Mouse (Mus musculus) liver, adult (tissue): ENCODE data around the gene Spata18.

ENCODE experiments used
- GATA4 ChIP-seq: IDR thresholded peaks from 2 replicates; pipeline ENCODE4 v1.6.1; 2014; ENCODE audit warnings: mild to moderate bottlenecking, low read length; ENCODE audit not compliant: insufficient replicate concordance

Gene Spata18

DNA sequence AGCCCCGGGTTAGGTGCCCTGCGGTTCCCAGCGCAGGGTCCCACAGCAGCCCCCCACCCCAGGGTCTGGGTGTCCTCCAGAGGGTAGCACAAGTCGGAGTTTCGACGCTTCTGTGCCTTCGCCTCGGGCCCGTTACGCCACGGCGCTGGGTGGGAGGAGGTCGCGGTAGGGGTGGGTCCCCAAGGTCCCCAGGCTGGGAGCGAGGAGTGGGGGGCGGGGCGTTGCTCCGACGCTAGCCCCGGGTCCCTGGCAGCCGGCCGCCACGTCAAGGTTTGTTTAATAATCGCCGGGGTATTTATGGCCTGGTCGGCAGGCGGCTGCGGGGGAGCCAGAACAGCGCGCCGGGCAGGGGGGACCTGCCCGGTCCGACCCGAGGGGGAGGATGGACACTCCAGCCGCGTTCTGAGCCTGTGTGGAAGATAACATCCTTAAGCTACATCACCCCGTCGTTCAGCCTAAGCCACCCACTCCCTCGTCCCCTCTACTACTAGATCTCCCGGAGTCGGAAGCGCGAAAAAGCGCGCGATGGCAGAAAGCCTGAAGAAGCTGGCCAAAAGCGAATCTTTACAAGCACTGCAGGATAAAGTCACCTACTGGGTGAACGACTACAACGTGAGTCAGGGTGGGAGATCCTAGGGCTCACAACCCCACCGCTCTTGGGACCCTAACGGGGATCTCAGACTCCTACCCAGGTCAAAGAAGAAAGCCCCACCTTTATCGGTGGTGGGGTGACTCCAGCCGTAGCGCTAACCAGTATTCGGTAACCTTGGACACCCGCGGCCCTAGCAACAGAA is at the start of gene Spata18:
Gene Spata18 (plus strand): TSS at position 319 of the 794 bp plus-strand sequence.
- no peak for TF ChIP-seq GATA4

DNA sequence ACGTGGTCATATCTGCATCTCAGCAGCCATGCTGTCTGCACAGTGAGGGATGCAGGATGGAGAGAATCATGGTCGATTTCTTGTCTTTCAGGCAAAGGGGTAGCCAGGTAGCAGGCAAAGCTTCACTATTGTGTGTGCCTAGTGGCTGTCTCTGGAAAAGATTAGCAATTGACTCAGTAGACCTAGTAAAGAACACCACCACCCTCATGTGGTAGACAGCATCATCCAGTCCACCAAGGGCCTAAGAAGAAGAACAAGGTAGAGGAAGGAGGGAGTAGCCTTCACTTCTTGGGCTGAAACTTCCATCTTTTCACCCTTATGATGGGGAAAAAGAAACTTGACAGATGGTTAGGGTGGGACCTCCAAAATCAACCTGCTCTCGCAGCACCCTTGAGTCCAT is 48.3 kb upstream of the Spata18 start:
- no peak for TF ChIP-seq GATA4

DNA sequence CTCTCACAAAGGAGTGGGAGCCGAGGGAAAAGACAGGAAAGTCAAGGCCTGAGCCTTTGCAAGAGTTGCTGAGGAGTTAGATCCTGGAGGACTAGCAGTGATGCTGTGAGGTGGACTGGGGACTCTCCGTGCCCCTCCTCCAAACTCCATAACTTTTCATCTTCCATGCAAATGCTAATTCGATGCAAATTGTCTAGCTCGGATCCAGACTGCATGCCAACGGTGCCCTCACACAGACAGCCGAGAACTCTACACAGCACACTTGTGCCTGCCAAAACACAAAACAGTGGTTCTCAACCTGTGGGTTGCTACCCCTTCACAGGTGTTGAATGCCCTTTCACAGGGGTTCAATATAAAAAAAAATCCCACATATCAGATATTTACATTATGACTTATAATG is 46.6 kb upstream of the Spata18 start:
- TF ChIP-seq GATA4, result no peak

DNA sequence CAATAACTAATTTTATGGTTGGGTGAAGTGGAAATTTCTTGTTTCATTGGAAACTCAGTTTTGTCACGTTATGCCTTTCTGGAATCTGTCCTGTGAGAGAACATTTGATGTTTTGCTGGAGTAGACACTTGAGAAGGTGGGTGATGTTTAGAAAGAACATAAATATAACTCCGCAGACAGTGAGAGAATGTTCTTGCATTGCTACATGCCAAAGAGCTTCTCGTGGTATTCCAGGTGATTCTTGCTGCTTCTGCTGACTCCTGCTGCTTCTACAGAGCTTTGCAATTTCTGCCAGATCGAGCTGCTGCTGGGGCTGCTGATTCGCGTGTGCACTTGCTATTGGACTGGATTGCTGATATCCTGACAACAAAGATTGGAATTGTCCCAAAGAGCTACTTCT is 46.2 kb upstream of the Spata18 start:
- no peak for TF ChIP-seq GATA4

DNA sequence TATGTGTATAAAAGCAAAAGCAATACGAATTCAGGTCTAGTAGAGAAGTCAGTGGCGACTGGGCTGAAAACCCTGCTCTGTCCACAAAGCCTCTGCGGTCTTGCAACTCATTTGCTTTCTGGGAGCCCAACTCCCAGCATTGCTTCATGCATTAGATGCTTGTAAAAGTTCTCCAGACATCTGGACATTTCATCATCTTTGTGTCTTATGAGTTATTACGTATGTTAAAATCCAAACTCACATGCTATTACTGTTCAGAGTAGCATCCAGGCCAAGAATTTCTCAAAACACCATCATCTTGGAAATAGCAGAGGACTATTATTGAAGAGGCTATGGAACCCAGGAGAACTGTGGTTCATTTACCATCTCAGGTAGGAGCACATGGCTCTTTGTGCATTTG is 40.1 kb upstream of the Spata18 start:
- TF ChIP-seq GATA4, result no peak

DNA sequence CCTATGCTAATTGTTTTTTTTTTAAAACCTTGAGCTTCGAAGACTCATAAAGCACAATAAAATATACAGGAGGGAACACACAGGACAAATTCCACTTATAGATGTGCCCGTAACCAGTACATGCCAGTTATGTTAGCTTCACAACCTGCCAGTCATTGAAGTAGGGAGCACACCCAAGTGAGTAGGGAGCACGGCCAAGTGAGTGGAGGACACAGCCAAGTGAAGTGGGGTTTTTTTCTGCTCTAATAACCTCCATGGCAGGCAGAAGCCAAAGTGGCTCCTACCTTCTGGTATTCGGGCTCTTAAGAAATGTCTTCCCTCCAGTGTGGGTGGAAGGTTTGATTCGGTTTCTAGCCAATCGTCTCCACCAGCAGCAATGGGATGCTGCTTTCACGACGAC is 37.9 kb upstream of the Spata18 start:
- no peak for TF ChIP-seq GATA4

DNA sequence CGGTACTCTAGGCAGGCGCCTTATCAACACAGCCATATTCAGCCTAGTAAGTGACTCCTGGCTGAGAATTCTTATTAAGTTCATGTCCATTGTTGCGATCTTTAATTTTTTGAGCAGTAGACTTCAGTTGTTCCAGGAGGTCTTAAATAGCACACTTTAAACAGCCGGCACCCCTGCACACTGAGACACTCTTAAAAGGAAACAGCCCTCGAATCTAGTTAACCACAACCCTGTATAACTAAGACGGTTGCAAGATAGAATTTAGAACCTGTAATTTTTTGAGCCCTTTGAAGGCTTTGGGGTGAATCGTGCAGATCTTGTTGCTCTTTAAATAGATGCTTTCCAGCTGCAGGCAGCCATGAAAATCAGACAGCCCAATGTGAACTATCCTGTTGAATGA is 36.0 kb upstream of the Spata18 start:
- no peak for TF ChIP-seq GATA4

DNA sequence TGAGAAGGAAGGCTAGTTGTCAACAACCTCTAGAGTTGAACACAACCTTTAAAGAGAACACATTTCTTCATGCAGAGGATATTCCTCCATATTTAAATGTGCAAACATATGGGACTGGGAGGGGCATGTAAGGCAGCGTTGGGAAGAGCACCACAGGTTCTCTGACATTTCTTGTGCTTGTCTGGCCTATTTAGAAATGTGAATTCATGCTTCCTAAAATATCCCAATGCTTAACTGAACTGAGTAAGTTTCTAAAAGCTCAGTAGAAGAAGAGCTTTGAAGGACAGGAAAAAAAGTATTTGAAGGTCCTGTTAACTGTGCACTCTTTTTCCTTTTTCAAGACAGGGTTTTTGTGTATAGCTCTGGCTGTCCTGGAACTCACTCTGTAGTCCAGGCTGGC is 32.2 kb upstream of the Spata18 start:
- TF ChIP-seq GATA4, result no peak

DNA sequence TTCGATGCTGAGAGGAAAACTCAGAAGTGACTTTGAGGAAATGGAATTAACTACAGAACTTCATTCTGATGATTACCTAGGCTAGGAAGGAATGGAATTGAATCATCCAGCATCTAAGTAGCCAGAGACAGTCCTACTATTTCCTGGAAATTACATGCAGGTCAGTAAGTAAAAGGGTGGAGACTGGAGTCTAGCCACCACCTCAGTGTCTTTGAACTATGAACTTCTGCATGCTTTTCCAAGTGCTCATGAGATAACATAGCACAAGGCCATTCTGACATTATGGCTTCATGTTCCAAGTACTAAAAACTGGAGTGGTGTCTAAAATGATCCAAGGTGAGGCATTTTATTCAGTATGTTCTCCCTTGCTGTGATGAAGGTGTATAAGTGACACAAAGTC is 25.7 kb upstream of the Spata18 start:
- no peak for TF ChIP-seq GATA4

DNA sequence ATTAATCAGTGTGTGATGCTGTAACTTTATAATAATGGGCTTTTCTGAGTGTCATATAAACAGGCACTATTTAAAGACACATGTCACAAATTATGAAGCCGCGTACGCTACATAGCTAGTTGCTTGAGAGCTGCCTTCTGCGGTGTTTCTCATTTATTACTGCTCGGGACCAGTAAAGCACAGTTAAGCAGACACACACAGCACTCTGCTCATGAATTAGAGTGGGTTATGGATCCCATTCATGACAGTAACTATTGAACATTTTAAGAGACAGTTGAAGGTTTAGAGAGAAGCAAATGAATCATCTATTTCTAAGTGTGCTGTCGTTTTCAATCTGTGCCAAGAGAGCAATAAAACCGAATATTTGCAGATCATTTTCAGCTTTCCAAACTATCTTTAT is 24.3 kb upstream of the Spata18 start:
- no peak for TF ChIP-seq GATA4

DNA sequence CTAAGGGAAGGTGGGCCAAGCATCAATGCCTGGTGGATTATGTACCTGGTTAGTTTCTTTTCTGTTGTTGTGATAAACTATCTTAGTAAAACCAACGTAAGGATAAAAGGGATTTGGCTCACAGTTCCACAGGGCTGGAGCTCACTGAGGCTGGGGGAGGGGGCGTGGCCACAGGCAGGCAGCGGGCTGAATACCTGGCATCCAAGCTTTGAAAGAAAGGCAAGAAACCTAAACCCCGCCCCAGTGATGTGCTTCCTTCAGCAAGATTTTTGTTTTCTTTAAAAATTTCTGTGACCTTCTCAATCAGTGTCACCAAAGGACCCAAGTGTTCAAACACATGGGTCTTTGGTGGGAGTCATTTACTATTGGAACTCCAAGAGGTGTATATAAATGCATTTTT is 23.6 kb upstream of the Spata18 start:
- TF ChIP-seq GATA4, result no peak

DNA sequence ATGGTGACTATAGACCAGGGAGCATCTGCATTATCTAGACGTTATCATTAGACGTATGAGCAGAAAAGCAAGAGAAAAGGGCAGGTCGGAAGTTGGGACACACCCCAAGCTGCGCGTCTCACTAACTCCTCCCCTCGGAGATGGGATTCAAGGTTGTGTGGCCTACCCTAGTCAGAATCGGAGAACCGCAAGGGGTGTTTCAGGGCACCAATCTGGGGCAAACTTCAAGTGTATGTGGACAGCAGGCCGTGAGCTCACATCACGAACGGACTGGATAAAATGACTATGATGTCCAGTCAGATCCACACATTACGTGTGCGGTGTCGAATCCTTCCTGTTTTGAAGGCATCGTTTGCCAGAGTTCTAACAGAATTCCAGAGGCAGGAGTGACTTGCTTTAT is 23.2 kb upstream of the Spata18 start:
- no peak for TF ChIP-seq GATA4

DNA sequence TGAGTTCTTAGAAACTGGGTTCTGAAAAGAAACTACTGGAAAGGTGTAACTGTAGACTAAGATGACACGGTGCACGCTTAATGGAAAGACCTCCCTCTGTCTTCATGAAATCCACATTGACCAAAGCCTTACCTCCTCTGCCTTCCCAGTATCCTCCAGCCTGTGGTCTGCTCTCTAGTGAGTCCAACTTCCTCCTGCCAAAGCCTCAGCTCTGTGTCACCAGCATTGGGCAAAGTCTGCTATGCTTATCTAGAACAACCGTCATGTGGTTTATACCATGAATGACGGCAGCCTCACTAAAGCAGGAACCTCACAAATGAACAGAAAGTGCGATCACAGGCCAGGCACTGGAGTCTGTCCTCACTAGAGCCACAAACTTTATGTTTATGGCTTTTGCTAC is 21.0 kb upstream of the Spata18 start:
- TF ChIP-seq GATA4, result no peak

DNA sequence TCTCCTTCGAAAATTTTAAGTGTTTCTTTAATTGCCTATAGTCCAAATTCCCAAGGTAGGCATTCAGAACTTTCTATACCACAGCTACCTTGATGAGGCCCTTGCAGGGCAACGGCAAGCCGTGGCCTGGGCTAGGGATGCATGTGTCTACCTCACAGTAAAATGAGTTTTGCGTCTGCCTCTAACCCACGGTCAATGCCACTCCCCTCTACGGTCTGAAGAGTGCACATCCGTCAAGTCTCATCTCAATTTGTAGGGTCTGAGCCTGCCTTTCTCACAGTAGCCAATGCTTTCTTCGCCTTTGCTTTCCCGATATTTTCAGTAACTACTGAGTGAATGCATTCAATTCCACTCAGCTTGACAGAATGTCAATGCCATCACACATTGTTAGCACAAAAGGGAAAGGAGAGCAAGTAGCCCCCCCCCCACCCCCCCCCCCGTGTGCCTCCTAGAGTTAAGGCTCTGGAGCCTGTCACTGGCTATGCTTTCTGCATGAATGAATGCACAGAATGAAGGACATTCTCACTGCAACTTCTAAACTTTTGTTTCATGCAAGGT is 20.1 kb upstream of the Spata18 start:
- no peak for TF ChIP-seq GATA4

DNA sequence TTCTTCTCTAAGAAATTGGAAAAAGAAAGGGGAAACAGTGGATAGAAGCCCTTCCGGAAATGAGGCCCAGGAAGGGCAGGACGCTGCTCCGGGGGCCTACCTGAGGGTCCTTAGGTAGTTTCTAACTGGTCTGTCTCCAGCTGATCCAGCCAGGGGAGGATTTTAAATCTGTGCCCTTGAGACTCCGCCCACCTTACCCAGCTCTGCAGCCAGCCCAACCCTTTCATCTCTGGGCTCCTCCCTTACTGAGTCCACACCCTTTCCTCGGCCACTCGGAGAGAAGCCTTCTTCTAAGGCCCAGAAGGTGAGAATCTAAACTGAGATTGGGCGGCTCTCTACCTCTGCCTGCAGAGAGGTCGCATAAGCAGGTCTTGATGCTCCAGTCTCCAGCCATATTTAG is 18.9 kb upstream of the Spata18 start, which contains the start of gene Lrrc66:
Gene Lrrc66 (minus strand): TSS at position 236 of the 400 bp plus-strand sequence.
- no peak for TF ChIP-seq GATA4

DNA sequence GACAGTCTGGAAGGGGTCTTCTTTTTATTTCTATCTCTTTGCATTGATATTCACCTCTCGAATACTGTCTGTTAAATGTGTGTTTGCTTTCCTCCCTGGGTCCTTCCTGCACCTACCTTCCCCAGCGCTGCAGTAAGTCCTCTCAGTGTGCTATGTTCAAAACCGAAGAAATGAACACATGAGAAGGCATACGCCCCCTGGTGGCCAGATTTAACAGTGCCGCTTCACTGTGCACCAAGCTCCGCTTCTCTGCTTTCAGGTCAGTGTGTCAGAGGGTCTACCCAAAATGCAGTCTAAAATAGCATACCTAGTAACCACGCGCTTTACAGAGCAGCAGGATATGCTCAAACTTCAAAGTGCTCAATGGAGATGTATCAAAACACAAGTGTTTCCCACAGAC is 18.0 kb upstream of the Spata18 start:
- TF ChIP-seq GATA4, result no peak

DNA sequence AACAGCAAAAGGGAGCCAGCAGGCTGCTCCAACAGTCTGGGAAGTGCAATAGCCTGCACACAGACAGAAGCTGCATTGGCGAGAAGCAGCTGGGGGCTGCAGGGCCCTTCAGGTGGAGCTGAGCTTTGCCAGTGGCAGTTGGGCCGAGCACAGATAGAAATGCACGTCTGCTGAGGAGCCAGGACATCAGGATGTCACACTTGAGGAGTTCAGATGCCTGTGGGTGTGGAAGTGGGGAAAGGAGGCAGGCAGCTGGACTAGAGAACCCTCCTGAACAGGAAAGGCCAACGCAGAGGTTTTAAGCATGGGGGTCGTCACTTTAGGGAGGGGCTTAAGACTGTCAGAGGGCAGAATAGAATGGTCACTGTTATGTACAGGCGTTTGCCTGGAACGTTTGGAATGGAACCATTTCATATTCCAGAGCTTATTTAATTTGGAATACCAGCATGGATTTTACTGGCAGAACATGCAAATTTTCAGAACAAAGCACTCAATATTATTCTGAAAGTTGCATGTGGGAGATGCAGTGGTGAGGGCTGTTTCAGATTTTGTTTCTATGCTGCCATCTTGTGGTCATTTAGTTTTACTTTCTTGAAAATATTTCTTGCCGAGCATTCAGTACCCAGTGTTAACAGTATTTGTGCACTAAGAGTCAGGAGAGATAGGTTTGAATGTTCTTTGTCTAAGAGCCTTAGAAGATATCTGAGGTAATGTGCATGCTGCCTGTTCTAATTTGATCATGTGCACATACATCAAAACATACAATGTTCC is 13.7 kb upstream of the Spata18 start:
- TF ChIP-seq GATA4, result no peak

DNA sequence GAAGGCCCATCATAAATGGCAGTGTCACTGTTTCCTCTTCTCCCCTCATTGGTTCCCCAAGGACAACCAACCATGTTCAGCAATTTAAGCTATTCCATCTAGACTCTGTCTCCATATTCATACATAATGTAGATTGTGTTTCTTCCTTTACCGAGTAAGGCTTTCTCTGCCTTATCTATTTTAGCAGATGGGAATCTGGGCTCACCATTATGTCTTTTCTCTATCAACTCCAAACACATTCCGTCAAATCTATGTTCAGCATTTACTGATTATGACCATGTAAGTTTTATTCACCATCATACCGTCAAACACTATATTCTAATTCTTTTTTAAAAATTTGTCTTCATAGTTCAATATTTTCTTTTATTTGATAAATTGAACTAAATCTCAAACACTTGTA is 10.1 kb upstream of the Spata18 start:
- TF ChIP-seq GATA4, result no peak
